Mouse (Mus musculus) testis, adult 2 months (tissue): ENCODE measurements around the gene Akr1cl. TPM values are rescaled to one million over a fixed set of nuclear protein-coding genes. Genes with fewer than 3 reads are reported as not detected.

ENCODE experiments used
- H3K27ac ChIP-seq: fragments of 200-500 bp; 2 replicates; pipeline ENCODE4 v1.5.1; 2012; ENCODE audit warnings: low read depth, low read length; ENCODE audit not compliant: control insufficient read depth, insufficient read depth
- H3K27me3 ChIP-seq: fragments of 200-500 bp; 2 replicates; pipeline ENCODE4 v1.6.1; 2012; ENCODE audit warnings: mild to moderate bottlenecking, low read length, moderate library complexity; ENCODE audit not compliant: control insufficient read depth, insufficient read depth
- H3K36me3 ChIP-seq: fragments of 200-500 bp; 2 replicates; pipeline ENCODE4 v1.6.1; 2012; ENCODE audit warnings: mild to moderate bottlenecking, low read length; ENCODE audit not compliant: control insufficient read depth, insufficient read depth
- H3K4me1 ChIP-seq: fragments of 200-500 bp; 2 replicates; pipeline ENCODE4 v1.6.1; 2012; ENCODE audit warnings: low read length; ENCODE audit not compliant: control insufficient read depth, insufficient read depth
- H3K4me3 ChIP-seq: fragments of 200-500 bp; 2 replicates; pipeline ENCODE4 v1.5.1; 2012; ENCODE audit warnings: low read depth, mild to moderate bottlenecking, low read length, moderate library complexity, mixed read lengths; ENCODE audit not compliant: control insufficient read depth
- CTCF ChIP-seq: fragments of 200-500 bp; IDR thresholded peaks from 2 replicates; pipeline ENCODE4 v1.5.1; 2012; ENCODE audit warnings: low read depth, mild to moderate bottlenecking, inconsistent platforms, low read length, moderate library complexity; ENCODE audit not compliant: control insufficient read depth, insufficient read depth, insufficient replicate concordance
- POLR2A ChIP-seq: fragments of 200-500 bp; IDR thresholded peaks from 2 replicates; pipeline ENCODE4 v1.6.1; 2012; ENCODE audit warnings: low read depth, mild to moderate bottlenecking, inconsistent platforms, low read length, moderate library complexity; ENCODE audit not compliant: control insufficient read depth
- polyA plus RNA-seq: library from polyadenylated mRNA; depleted of rRNA; stranded (reverse); fragments of >200 nt; gene quantifications from 2 replicates; pipeline ENCODE4 v1.2.3, GENCODE M21; 2012; rRNA removed

Akr1cl gene
- 74.2 and 107 TPM in 2 replicates for polyA plus RNA-seq

DNA sequence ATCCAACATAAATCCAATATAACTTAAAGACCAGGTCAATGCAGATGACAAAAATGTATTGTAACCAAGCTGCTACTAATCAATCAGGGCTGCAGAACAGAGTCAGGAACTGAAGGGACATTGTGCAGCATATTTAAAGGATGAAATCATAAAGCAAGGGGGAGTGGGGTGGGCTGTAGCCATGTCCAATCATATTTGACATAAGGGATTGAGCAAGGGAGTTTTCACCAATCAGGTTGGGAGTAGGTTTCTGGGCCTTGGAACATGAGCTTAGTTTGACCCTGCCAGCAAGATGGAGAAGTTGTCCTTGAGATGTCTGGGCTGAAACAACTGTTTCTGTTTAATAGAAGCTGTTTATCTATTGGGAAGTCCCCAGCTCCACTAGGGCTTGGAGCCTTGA lies at the start of gene Akr1cl:
Gene Akr1cl, minus strand, starts transcription at position 119 of the 400 bp plus-strand sequence.
- peak within 1 kb of the TSS; percentile 77 for H3K27ac ChIP-seq
- TF ChIP-seq CTCF: no peak
- no peak for TF ChIP-seq POLR2A
- H3K27me3 ChIP-seq: no peaks in the 10 kb centered on the region
- H3K36me3 ChIP-seq: no peaks in the 10 kb centered on the region
- peak within 1 kb of the TSS; percentile 55 for H3K4me3 ChIP-seq
- no peaks in the 10 kb centered on the region for H3K4me1 ChIP-seq

GRCm38 (mm10) chr1:65082188-65082587 lies 49.6 kb upstream of the Akr1cl start, which contains the start of gene Crygb:
TSS of gene Crygb (minus strand) at chr1:65082288.
- Histone ChIP-seq H3K36me3 (no peaks in the 10 kb centered on the region), H3K27me3 (no peaks in the 10 kb centered on the region), H3K27ac (no peak within 1 kb of the TSS), H3K4me1 (no peaks in the 10 kb centered on the region; the same call in 1 of the 2 replicates), H3K4me3 (no peak within 1 kb of the TSS)
- TF ChIP-seq POLR2A (no peak), CTCF (no peak)

DNA sequence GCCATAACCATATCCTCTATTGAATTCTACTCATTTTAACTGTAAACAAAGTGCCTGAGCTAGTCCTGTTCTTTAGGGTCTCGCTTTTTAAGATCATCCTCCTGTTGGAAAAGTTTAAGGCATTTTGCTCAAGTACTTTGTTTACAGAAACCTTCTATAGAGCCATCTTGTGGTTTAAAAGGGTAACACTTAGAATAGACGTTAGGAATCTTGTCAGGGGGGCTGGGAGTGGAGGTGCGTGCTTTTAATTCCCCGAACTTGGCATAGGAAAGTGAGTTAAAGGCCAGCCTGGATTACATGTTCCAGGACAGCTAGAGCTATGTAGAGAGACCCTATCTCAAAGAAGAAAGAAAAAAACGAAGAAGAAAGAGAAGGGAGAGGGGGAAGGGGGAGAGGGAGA lies 43.0 kb upstream of the Akr1cl start:
- TF ChIP-seq CTCF (no peak), POLR2A (no peak)
- no peaks in the 10 kb centered on the region; the same call in 1 of the 2 replicates for H3K4me1 ChIP-seq
- H3K27me3 ChIP-seq: no peaks in the 10 kb centered on the region
- no peaks in the 10 kb centered on the region for H3K36me3 ChIP-seq
- no peak overlapping the region for H3K4me3 ChIP-seq
- no peak overlapping the region for H3K27ac ChIP-seq

DNA sequence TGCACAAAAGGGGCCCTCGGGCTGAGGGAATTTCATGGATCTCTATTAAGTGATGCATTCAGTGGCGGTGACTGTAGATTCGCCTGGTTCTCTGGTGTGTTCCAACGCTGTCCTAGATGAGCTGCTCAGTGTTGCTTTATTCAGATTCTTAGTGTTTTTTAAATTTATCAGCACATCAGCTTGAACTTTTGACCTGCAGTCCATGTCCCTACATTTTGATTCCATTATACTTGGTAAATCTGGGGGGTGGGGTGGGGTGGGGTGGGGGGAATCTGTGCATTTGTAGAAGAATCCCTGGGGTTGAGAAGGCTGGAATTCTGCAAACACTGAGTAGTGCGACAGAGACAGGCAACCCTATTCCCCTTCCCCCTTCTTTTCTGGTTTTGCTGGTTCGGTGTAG lies 41.0 kb upstream of the Akr1cl start, which contains the start of gene Crygc:
Gene Crygc, minus strand, starts transcription at position 101 of the 400 bp plus-strand sequence.
- no peaks in the 10 kb centered on the region for H3K36me3 ChIP-seq
- no peaks in the 10 kb centered on the region for H3K27me3 ChIP-seq
- no peak within 1 kb of the TSS for H3K27ac ChIP-seq
- H3K4me1 ChIP-seq: no peaks in the 10 kb centered on the region; the same call in 1 of the 2 replicates
- TF ChIP-seq POLR2A: no peak
- no peak for TF ChIP-seq CTCF
- no peak within 1 kb of the TSS for H3K4me3 ChIP-seq

GRCm38 (mm10) chr1:65067842-65068241 lies 35.3 kb upstream of the Akr1cl start:
- Histone ChIP-seq H3K4me1 (no peaks in the 10 kb centered on the region; the same call in 1 of the 2 replicates), H3K27me3 (no peaks in the 10 kb centered on the region), H3K36me3 (no peaks in the 10 kb centered on the region), H3K27ac (no peak overlapping the region), H3K4me3 (no peak overlapping the region)
- TF ChIP-seq CTCF: no peak
- TF ChIP-seq POLR2A: no peak

GRCm38 (mm10) chr1:65064201-65064600 lies 31.6 kb upstream of the Akr1cl start:
- Histone ChIP-seq H3K36me3 (no peaks in the 10 kb centered on the region), H3K27ac (no peak overlapping the region), H3K27me3 (no peaks in the 10 kb centered on the region), H3K4me1 (no peaks in the 10 kb centered on the region; the same call in 1 of the 2 replicates), H3K4me3 (no peak overlapping the region)
- no peak for TF ChIP-seq CTCF
- TF ChIP-seq POLR2A: no peak

DNA sequence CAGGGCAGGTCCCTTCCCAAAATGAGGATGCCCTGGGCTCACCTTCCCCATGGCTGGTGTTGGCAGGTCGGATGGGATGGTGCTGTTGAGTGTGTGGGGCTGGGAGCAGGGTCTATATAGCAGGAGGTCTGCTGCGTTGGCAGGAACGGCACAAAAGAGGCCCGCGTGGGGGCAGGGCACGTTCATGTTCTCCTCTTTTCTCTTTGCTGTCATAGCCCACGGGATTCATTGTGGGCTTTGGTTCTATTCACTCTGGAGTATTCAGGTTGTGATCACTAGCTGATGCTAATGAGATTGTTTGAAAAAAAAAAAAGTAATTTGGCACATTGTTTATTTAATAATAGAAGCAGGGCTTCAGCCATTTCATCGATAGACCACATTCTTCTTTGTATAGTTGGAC lies 30.8 kb upstream of the Akr1cl start, which contains the start of gene Crygd:
Gene Crygd, minus strand, starts transcription at position 101 of the 400 bp plus-strand sequence.
- no peaks in the 10 kb centered on the region for H3K36me3 ChIP-seq
- no peak within 1 kb of the TSS for H3K27ac ChIP-seq
- TF ChIP-seq POLR2A (no peak), CTCF (no peak)
- H3K4me3 ChIP-seq: no peak within 1 kb of the TSS
- H3K27me3 ChIP-seq: no peaks in the 10 kb centered on the region
- H3K4me1 ChIP-seq: no peaks in the 10 kb centered on the region; the same call in 1 of the 2 replicates

GRCm38 (mm10) chr1:65052140-65052539 lies 19.6 kb upstream of the Akr1cl start:
- Histone ChIP-seq H3K36me3 (no peaks in the 10 kb centered on the region), H3K27me3 (no peaks in the 10 kb centered on the region), H3K4me3 (no peak overlapping the region), H3K4me1 (peaks cover 11% of the 10 kb centered on the region), H3K27ac (peak overlapping the region; percentile 64)
- no peak for TF ChIP-seq POLR2A
- no peak for TF ChIP-seq CTCF
